Mouse (Mus musculus) stomach, postnatal 0 days (tissue): ENCODE measurements around the gene Fignl2.

Experiments used
- CTCF ChIP-seq: IDR thresholded peaks from 2 replicates; pipeline ENCODE4 v1.5.1; 2016; ENCODE audit warnings: antibody characterized with exemption, low read depth, mild to moderate bottlenecking, moderate library complexity
- EP300 ChIP-seq: optimal IDR thresholded peaks from 2 replicates; pipeline ENCODE3; 2016; ENCODE audit warnings: antibody characterized with exemption

DNA sequence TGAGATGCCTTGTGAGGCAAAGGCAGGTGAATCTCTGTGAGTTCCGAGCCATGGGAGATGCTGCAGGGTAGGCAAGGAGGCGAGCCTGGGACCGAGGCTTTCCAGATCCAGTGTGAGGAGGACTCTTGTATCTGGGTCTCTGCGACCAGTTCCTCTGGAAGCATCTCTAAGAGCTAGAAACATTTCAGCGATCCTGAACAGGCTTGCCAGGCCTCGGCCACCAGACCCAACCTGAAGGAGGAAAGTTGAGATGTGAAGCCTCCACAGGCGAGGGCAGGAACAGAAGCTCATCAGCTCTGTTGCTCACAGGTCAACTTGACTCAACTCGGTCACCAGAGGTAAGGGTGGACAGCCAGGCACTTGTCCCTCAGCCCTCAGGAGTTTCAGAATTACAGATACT lies 13.2 kb upstream of the Fignl2 start:
- TF ChIP-seq CTCF (no peak), EP300 (no peak)
